Mouse (Mus musculus): ENCODE results near the gene Camkk2.

Camkk2 gene

GRCm38 (mm10) chr5:122695516-122695915 is 83.7 kb downstream of the Camkk2 start:
- DNase-seq, result no peak

- peak; percentile 85 for DNase-seq
Measured at GRCm38 (mm10) chr5:122693431-122694207, 85.6 kb downstream of the Camkk2 start.

GRCm38 (mm10) chr5:122690486-122690885 is 88.7 kb downstream of the Camkk2 start:
- no peak for DNase-seq

GRCm38 (mm10) chr5:122689153-122689552 is 90.1 kb downstream of the Camkk2 start:
- DNase-seq, result no peak

- no peak for DNase-seq
Measured at GRCm38 (mm10) chr5:122687391-122687790, 91.8 kb downstream of the Camkk2 start.

GRCm38 (mm10) chr5:122683926-122684325 is 95.3 kb downstream of the Camkk2 start:
- no peak for DNase-seq

GRCm38 (mm10) chr5:122681276-122681675 is 97.9 kb downstream of the Camkk2 start:
- DNase-seq, result no peak

All from embryo, embryonic 11 days (tissue).